Mouse (Mus musculus) cortical plate, adult 2 months (tissue): ENCODE data around the gene Pou2af1. TPM values are rescaled to one million over a fixed set of nuclear protein-coding genes. Genes with fewer than 3 reads are reported as not detected.

ENCODE experiments used
- H3K27ac ChIP-seq: fragments of 200-500 bp; 2 replicates; pipeline ENCODE4 v1.5.1; 2012; ENCODE audit warnings: low read length, control low read depth, inconsistent platforms; ENCODE audit not compliant: insufficient read depth
- H3K4me1 ChIP-seq: fragments of 200-500 bp; 2 replicates; pipeline ENCODE4 v1.6.1; 2011; ENCODE audit warnings: low read length; ENCODE audit not compliant: control insufficient read depth, insufficient read depth
- H3K4me3 ChIP-seq: fragments of 200-500 bp; 2 replicates; pipeline ENCODE4 v1.5.1; 2011; ENCODE audit warnings: mild to moderate bottlenecking, low read length, control low read depth; ENCODE audit not compliant: insufficient read depth
- CTCF ChIP-seq: fragments of 200-500 bp; IDR thresholded peaks from 2 replicates; pipeline ENCODE4 v1.5.1; 2011; ENCODE audit warnings: mild to moderate bottlenecking, control low read depth, low read length; ENCODE audit not compliant: insufficient read depth; ENCODE audit errors: extremely low read depth
- POLR2A ChIP-seq: fragments of 200-500 bp; IDR thresholded peaks from 2 replicates; pipeline ENCODE4 v1.6.1; 2011; ENCODE audit warnings: mild to moderate bottlenecking, low read length, control low read depth; ENCODE audit not compliant: insufficient read depth; ENCODE audit errors: extremely low read depth
- polyA plus RNA-seq: library from polyadenylated mRNA; depleted of rRNA; stranded (reverse); fragments of >200 nt; gene quantifications from 2 replicates; pipeline ENCODE4 v1.2.3, GENCODE M21; 2012; rRNA removed

Pou2af1 gene
- polyA plus RNA-seq, 1 experiment: 0.13 TPM

DNA sequence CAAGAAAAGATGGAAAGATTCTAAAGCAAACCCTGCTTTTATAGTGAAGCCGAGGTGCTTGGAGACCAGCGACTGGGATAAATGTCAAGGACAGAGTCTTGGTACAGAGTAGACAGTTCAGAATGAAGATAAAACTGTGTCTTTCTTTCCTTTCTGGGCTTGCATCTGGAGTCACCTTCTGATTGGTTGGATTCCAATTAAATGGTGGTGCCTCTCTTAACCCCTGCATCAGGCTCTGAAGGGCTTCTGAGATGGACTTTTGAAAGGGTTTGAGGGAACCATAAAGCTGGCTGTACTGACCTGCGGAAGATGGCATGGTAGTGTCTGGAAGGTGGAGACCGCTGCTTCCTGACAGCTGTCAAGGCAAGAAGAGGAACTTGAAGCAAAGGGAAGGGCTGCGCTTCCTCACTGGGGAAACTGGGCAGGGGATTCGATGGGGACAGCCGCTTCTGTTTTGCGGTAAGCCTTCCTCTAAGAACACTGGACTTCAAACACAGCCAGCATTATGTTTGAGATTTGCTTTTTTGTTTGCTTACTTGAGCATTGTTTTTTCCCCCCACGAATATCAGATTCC, 60.2 kb downstream of the Pou2af1 start:
- Histone ChIP-seq H3K27ac (no peak overlapping the region), H3K4me3 (no peak overlapping the region), H3K4me1 (peaks cover 1% of the 10 kb centered on the region; the same call in 1 of the 2 replicates)
- TF ChIP-seq POLR2A: no peak
- no peak for TF ChIP-seq CTCF

GRCm38 (mm10) chr9:51274678-51275077, 61.2 kb downstream of the Pou2af1 start:
- Histone ChIP-seq H3K27ac (no peak overlapping the region), H3K4me3 (no peak overlapping the region), H3K4me1 (peaks cover 1% of the 10 kb centered on the region; the same call in 1 of the 2 replicates)
- TF ChIP-seq POLR2A: no peak
- TF ChIP-seq CTCF: no peak

DNA sequence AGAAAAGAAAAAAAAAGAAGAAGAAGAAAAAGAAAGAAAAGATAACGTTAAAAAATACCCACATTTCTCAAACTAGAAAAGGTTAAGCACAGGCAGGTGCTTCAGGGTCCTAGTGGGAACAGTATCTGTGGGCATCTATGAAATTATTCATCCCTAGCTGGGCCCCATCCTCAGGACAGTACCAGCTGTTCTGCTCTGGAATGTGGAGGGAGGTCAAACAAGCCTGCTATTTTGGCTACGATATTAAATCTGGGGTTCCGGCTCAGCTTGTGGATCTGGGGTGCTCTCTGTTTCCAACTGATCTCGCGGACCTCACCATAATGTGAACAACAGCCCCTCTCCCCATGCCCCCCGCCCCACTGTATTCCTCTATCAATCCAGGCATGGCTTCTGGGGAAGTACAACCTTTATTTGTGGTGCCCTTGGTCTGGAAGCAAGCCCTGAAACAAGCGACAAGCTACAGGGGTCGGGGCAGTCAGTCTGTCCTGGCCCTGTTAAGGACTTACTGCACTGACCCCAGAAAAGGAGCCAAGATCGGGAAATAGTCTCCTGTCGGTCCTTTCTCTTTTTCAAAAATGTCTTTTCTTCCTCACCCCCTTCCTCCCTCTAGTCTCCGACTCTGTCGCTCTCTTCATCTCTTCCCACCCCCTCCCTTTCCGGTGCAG, 64.5 kb downstream of the Pou2af1 start:
- H3K4me3 ChIP-seq: peak overlapping the region; percentile 54
- TF ChIP-seq POLR2A (no peak), CTCF (no peak)
- H3K27ac ChIP-seq: no peak overlapping the region
- H3K4me1 ChIP-seq: no peaks in the 10 kb centered on the region

DNA sequence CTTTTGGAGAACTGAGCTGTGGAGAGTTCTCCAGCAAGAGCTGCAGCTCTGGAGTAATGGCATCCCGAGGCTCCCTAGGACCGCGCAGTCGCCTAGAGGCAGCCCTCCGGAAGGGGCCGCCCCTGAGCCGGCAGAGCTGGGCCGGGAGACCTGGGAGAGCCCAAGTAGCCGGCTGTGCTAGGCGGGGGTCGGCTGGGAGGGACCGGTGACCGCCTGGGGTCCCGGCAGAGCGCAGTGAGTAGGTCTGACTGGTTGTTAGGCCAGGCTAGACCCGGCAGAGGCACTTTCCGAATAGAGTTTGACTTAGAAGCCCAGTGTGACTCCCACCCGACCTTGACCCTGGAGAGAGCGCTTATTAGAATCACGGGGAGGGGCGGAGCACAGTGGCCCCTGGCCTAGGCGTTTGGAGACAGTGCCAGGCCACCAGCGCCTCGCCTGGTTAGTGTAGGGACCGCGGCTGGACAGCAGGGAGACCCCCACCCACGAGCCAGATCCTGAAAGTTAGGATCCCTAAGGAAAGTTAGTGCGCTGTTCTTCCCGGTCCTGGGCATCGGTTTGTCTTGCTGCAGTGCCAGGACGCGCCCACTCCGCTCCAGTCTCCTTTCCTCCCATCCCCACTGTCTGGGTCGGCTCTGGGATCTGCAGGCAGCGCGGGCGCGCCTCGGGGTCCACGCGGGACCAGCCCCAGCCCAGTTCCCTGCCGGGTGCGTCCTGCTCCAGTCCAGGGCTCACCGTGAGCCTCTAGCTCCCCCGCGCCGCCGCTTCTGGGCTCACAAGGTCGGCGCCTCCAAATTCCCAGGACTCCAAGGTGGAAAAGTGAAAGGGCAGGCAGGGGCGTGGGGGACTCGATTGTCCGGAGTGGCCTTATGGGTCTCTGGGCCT, 65.2 kb downstream of the Pou2af1 start, which contains the start of gene Colca2:
Colca2 (minus strand) TSS at position 70 of the 882 bp plus-strand sequence.
- Histone ChIP-seq H3K27ac (peak within 1 kb of the TSS; percentile 67), H3K4me1 (no peaks in the 10 kb centered on the region), H3K4me3 (peak within 1 kb of the TSS; percentile 54)
- TF ChIP-seq CTCF: no peak
- peak; percentile 42; the same call in 1 of the 2 replicates for TF ChIP-seq POLR2A

GRCm38 (mm10) chr9:51286079-51286478, 72.6 kb downstream of the Pou2af1 start:
- Histone ChIP-seq H3K4me1 (no peaks in the 10 kb centered on the region), H3K27ac (no peak overlapping the region), H3K4me3 (no peak overlapping the region)
- TF ChIP-seq CTCF: no peak
- TF ChIP-seq POLR2A: no peak

Other genes starting within 250 kb of the Pou2af1 start
- gene Sik2, start 204.6 kb upstream of the Pou2af1 start, polyA plus RNA-seq: 20.0 and 21.6 TPM in 2 replicates
- not detected in 2 replicates for gene Btg4, start 152.8 kb upstream of the Pou2af1 start, polyA plus RNA-seq
- gene Layn, start 136.6 kb upstream of the Pou2af1 start, polyA plus RNA-seq: 5.1 and 5.2 TPM in 2 replicates
- 0.11 and 0.35 TPM in 2 replicates for gene 4833427G06Rik, start 111.6 kb upstream of the Pou2af1 start, polyA plus RNA-seq
- 0.02 TPM in 2 replicates for gene Gm32742, start 48.2 kb upstream of the Pou2af1 start, polyA plus RNA-seq
- 3.0 and 3.9 TPM in 2 replicates for gene Colca2, start 64.9 kb downstream of the Pou2af1 start, polyA plus RNA-seq
- not detected in 2 replicates for gene 1810046K07Rik, start 115.2 kb downstream of the Pou2af1 start, polyA plus RNA-seq